Mouse (Mus musculus): ENCODE measurements around the gene Mdfi. TPM values are rescaled to one million over a fixed set of nuclear protein-coding genes. Genes with fewer than 3 reads are reported as not detected.

Gene Mdfi
- polyA plus RNA-seq (2012; rRNA removed; ENCODE audit: low replicate concordance): 12.9 and 13.0 TPM in 2 replicates

DNA sequence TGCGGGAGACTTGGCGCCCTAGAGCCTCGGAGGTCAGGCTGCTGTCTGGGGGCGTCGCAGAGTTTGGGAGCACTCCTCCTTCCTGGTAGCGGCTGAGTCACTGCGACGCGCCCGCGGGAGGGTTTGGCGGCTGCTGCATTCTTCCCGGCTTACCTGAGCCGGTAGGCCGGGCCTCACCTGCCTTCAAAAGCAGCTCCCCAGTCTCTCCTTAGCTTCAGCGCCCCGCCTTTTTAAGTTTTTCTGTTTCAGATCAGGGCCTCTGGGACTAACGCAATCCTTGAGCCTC lies at the start of gene Mdfi:
TSS of gene Mdfi (minus strand) at position 210 of the 286 bp plus-strand sequence.

Other genes with a start within 250 kb of the Mdfi start
- 3.6 and 4.3 TPM in 2 replicates for gene Bysl, start 223.2 kb downstream of the Mdfi start, polyA plus RNA-seq (2012; rRNA removed; ENCODE audit: low replicate concordance)
- gene Med20, start 223.1 kb downstream of the Mdfi start, polyA plus RNA-seq (2012; rRNA removed; ENCODE audit: low replicate concordance): 7.5 and 8.3 TPM in 2 replicates
- gene Gm20517, start 223.1 kb downstream of the Mdfi start, polyA plus RNA-seq (2012; rRNA removed; ENCODE audit: low replicate concordance): 1.2 TPM in 1 of 2 replicates, not detected in the other
- 3.6 and 7.2 TPM in 2 replicates for gene Usp49, start 204.0 kb downstream of the Mdfi start, polyA plus RNA-seq (2012; rRNA removed; ENCODE audit: low replicate concordance)
- gene Tomm6, start 146.3 kb downstream of the Mdfi start, polyA plus RNA-seq (2012; rRNA removed; ENCODE audit: low replicate concordance): 98.8 and 100 TPM in 2 replicates
- gene Frs3, start 145.7 kb downstream of the Mdfi start, polyA plus RNA-seq (2012; rRNA removed; ENCODE audit: low replicate concordance): 18.0 and 22.9 TPM in 2 replicates
- gene Gm21981, start 140.2 kb downstream of the Mdfi start, polyA plus RNA-seq (2012; rRNA removed; ENCODE audit: low replicate concordance): 0.29 and 0.65 TPM in 2 replicates
- gene Prickle4, start 140.0 kb downstream of the Mdfi start, polyA plus RNA-seq (2012; rRNA removed; ENCODE audit: low replicate concordance): 0.51 and 7.3 TPM in 2 replicates
- gene Pgc, start 107.8 kb downstream of the Mdfi start, polyA plus RNA-seq (2012; rRNA removed; ENCODE audit: low replicate concordance): 29.9 and 498 TPM in 2 replicates
- gene Tfeb, start 97.7 kb downstream of the Mdfi start, polyA plus RNA-seq (2012; rRNA removed; ENCODE audit: low replicate concordance): 54.2 and 66.7 TPM in 2 replicates
- gene Foxp4, start 90.0 kb upstream of the Mdfi start, polyA plus RNA-seq (2012; rRNA removed; ENCODE audit: low replicate concordance): 90.2 and 129 TPM in 2 replicates
- not detected in 2 replicates for gene 1700122O11Rik, start 203.6 kb upstream of the Mdfi start, polyA plus RNA-seq (2012; rRNA removed; ENCODE audit: low replicate concordance)

Data from duodenum, adult 2 months (tissue).